Comparison of ENCODE assay signal across 8 mouse cellular contexts in genomic region chr16:59420867-59421251, GRCm38 (mm10). TPM values are rescaled to one million over a fixed set of nuclear protein-coding genes. Genes with fewer than 3 reads are reported as not detected.
DNase-seq lines count a peak whose midpoint lies in the region; ATAC-seq and TF ChIP-seq lines count a peak whose summit lies in the region.

No protein-coding gene starts in this region.

- no peaks in the 10 kb centered on the region for H3K9me3 ChIP-seq in intestine, embryonic 15.5 days
- H3K9me3 ChIP-seq in midbrain, embryonic 14.5 days (ENCODE audit: control insufficient read depth, low read length): no peaks in the 10 kb centered on the region

- H3K27ac ChIP-seq in cerebellum, adult 2 months (ENCODE audit: insufficient read depth, low read length): no peak overlapping the region
- H3K27ac ChIP-seq in intestine, embryonic 15.5 days: no peak overlapping the region
- H3K27ac ChIP-seq in left cerebral cortex, adult 2 months: no peak overlapping the region
- no peak overlapping the region for H3K27ac ChIP-seq in midbrain, embryonic 14.5 days (replicated peaks; ENCODE audit: low read depth, low read length)

- H3K4me2 ChIP-seq in intestine, embryonic 15.5 days (replicated peaks): no peak overlapping the region
- H3K4me2 ChIP-seq in midbrain, embryonic 14.5 days (ENCODE audit: low read length): no peak overlapping the region

- no peak for TF ChIP-seq POLR2A in cerebellum, adult 2 months (IDR thresholded peaks at IDR 0.05; ENCODE audit: borderline replicate concordance, insufficient read depth, low read length)

- intact Hi-C loops in left cerebral cortex, adult 2 months (cut with DNase I): loop anchor here (1.0 to 2.0 kb wide), 2 partner anchors 54 to 196 kb away; no protein-coding TSS in a partner anchor

- TF ChIP-seq CTCF in cerebellum, adult 2 months (IDR thresholded peaks at IDR 0.05; ENCODE audit: borderline replicate concordance, insufficient read depth, low read depth, low read length): peak; percentile 64; the same call in 1 of the 2 replicates
- TF ChIP-seq CTCF in left cerebral cortex, adult 2 months (IDR thresholded peaks at IDR 0.05): peak; percentile 87

- peak; percentile 97 for ATAC-seq in frontal cortex, adult (ENCODE audit: low TSS enrichment)
- ATAC-seq in intestine, embryonic 15.5 days: peak; percentile 66
- ATAC-seq in midbrain, embryonic 14.5 days (ENCODE audit: low FRiP score, low TSS enrichment): peak; percentile 73; the same call in 1 of the 2 replicates

- H3K4me3 ChIP-seq in cerebellum, adult 2 months (replicated peaks; ENCODE audit: insufficient read depth, low read depth, low read length): no peak overlapping the region
- no peak overlapping the region for H3K4me3 ChIP-seq in intestine, embryonic 15.5 days (replicated peaks)
- peak overlapping the region; percentile 22; the same call in 1 of the 2 replicates for H3K4me3 ChIP-seq in left cerebral cortex, adult 2 months
- no peak overlapping the region for H3K4me3 ChIP-seq in midbrain, embryonic 14.5 days (replicated peaks; ENCODE audit: low read depth, low read length)

- peak; percentile 34 for DNase-seq in ovary, postnatal 10 days (ENCODE audit: low spot score)
- DNase-seq in ovary, adult 18-20 months (ENCODE audit: low spot score): no peak
- DNase-seq in cerebellum, adult 2 months: peak; percentile 38 to 60
- peak; percentile 72 to 73 for DNase-seq in left cerebral cortex, adult 2 months (ENCODE audit: extremely low spot score in 1 of 2, low spot score in 2 of 2)
- peak; percentile 96 for DNase-seq in midbrain, embryonic 14.5 days
- peak; percentile 12 to 21 for DNase-seq in spleen, postnatal 36 days (ENCODE audit: low spot score in 2 of 2)

- no peaks in the 10 kb centered on the region for H3K36me3 ChIP-seq in intestine, embryonic 15.5 days
- no peaks in the 10 kb centered on the region for H3K36me3 ChIP-seq in midbrain, embryonic 14.5 days (ENCODE audit: control insufficient read depth, insufficient read depth, low read length)

- H3K27me3 ChIP-seq in cerebellum, adult 2 months (ENCODE audit: control insufficient read depth, insufficient read depth, low read length): no peaks in the 10 kb centered on the region
- no peaks in the 10 kb centered on the region for H3K27me3 ChIP-seq in intestine, embryonic 15.5 days (replicated peaks)
- no peaks in the 10 kb centered on the region for H3K27me3 ChIP-seq in midbrain, embryonic 14.5 days (ENCODE audit: control insufficient read depth, insufficient read depth, low read length)

- 6% methylated on average over 6 of the region's 6 CpGs for WGBS in cerebellum, adult 2 months
- WGBS in intestine, embryonic 15.5 days: 15% methylated on average over 6 of the region's 6 CpGs
- WGBS in midbrain, embryonic 14.5 days: 9% methylated on average over 6 of the region's 6 CpGs

- no peak overlapping the region for H3K9ac ChIP-seq in intestine, embryonic 15.5 days
- no peak overlapping the region for H3K9ac ChIP-seq in midbrain, embryonic 14.5 days (replicated peaks; ENCODE audit: low read length)

- no peaks in the 10 kb centered on the region for H3K4me1 ChIP-seq in cerebellum, adult 2 months (ENCODE audit: control insufficient read depth, insufficient read depth, low read length)
- H3K4me1 ChIP-seq in intestine, embryonic 15.5 days (replicated peaks): no peaks in the 10 kb centered on the region
- peaks cover 3% of the 10 kb centered on the region; the same call in 1 of the 2 replicates for H3K4me1 ChIP-seq in midbrain, embryonic 14.5 days (ENCODE audit: control insufficient read depth, insufficient read depth, low read length)

RNA-seq across cellular contexts. Expression of gene Gabrr3, which starts 13.7 kb away (rescaled TPM):
- polyA plus RNA-seq in cerebellum, adult 2 months (2012; rRNA removed): 0.02 TPM in 1 of 2 replicates, not detected in the other
- 0.03 TPM in 1 of 2 replicates, not detected in the other for polyA plus RNA-seq in intestine, embryonic 15.5 days (2015; fragmentation: Nextera tagmentation; extraction: Ambion mirVana)
- total RNA-seq in left cerebral cortex, adult 2 months (2021): under 1 TPM in 1 of 2 experiments, not detected in 1; 0.07 TPM
- polyA plus RNA-seq in midbrain, embryonic 14.5 days (2014; fragmentation: Nextera tagmentation; extraction: Ambion mirVana): 0.08 TPM in 1 of 2 replicates, not detected in the other

RNA-seq across cellular contexts. Expression of gene Riox2, which starts 50.7 kb away (rescaled TPM):
- 5.2 and 5.5 TPM in 2 replicates for polyA plus RNA-seq in cerebellum, adult 2 months (2012; rRNA removed)
- polyA plus RNA-seq in intestine, embryonic 15.5 days (2015; fragmentation: Nextera tagmentation; extraction: Ambion mirVana): 34.1 and 35.8 TPM in 2 replicates
- 10 to 100 TPM; 12.7 to 15.9 TPM for total RNA-seq in left cerebral cortex, adult 2 months (2021)
- polyA plus RNA-seq in midbrain, embryonic 14.5 days (2014; fragmentation: Nextera tagmentation; extraction: Ambion mirVana): 10.6 and 12.3 TPM in 2 replicates

RNA-seq across cellular contexts. Expression of gene Olfr209, which starts 57.1 kb away (rescaled TPM):
- polyA plus RNA-seq in cerebellum, adult 2 months (2012; rRNA removed): not detected in 2 replicates
- not detected in 2 replicates for polyA plus RNA-seq in intestine, embryonic 15.5 days (2015; fragmentation: Nextera tagmentation; extraction: Ambion mirVana)
- total RNA-seq in left cerebral cortex, adult 2 months (2021): not detected
- polyA plus RNA-seq in midbrain, embryonic 14.5 days (2014; fragmentation: Nextera tagmentation; extraction: Ambion mirVana): not detected in 2 replicates
